Mouse (Mus musculus) myocyte (in vitro differentiated cells): ENCODE results near the gene Msh4.

ENCODE experiments used
- CEBPB ChIP-seq: IDR thresholded peaks from 2 replicates; pipeline ENCODE4 v1.6.1; 2011; ENCODE audit warnings: mild to moderate bottlenecking, moderate library complexity; ENCODE audit not compliant: poor library complexity, insufficient read depth, severe bottlenecking
- MAX ChIP-seq: IDR thresholded peaks from one replicate; pipeline ENCODE4 v1.6.1; 2011; ENCODE audit warnings: low read depth, mild to moderate bottlenecking, control low read depth
- POLR2A ChIP-seq: IDR thresholded peaks from one replicate; pipeline ENCODE4 v1.6.1; 2011; ENCODE audit warnings: low read depth, mild to moderate bottlenecking, control low read depth, moderate library complexity; ENCODE audit not compliant: insufficient read length
- POLR2AphosphoS2 ChIP-seq: IDR thresholded peaks from one replicate; pipeline ENCODE4 v1.6.1; 2011; ENCODE audit warnings: low read depth, control low read depth; ENCODE audit not compliant: insufficient read length
- TCF12 ChIP-seq: IDR thresholded peaks from one replicate; pipeline ENCODE4 v1.6.1; 2011; ENCODE audit warnings: mild to moderate bottlenecking, control low read depth; ENCODE audit not compliant: poor library complexity, insufficient read depth, severe bottlenecking
- USF1 ChIP-seq: IDR thresholded peaks from one replicate; pipeline ENCODE4 v1.6.1; 2011; ENCODE audit warnings: low read depth, mild to moderate bottlenecking, control low read depth, moderate library complexity

DNA sequence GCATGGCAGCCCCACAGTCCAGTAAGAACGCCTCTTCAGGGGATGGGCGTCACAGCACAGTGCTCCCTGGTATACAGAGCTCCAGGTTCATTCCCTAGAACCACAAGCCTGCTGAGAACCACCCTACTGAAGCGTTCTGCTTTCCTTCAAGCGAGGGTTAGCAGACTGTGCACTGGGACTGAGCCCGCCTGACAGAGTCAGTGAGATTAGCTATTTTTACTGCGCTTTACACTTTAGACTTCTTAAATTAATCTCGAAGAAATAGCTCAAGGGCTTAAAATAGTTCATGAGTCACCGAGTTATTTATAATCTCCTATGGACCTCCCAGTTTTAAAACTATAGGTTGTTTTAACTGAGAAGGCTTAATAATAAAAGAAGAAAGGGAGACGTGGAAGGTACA is 29.9 kb upstream of the Msh4 start:
- TF ChIP-seq MAX (no peak), POLR2A (no peak), POLR2AphosphoS2 (no peak), CEBPB (no peak), USF1 (no peak), TCF12 (no peak)
